Mouse (Mus musculus) ES-Bruce4 (cell line): ENCODE data around the gene Edrf1.

ENCODE experiments used
- CTCF ChIP-seq: IDR thresholded peaks from one replicate; pipeline ENCODE4 v1.8.1; 2011; ENCODE audit warnings: low read depth, low read length
- EP300 ChIP-seq: IDR thresholded peaks from 2 replicates; pipeline ENCODE4 v1.6.1; 2011; ENCODE audit warnings: low read depth, low read length; ENCODE audit not compliant: insufficient read depth
- POLR2A ChIP-seq: IDR thresholded peaks from one replicate; pipeline ENCODE4 v1.8.1; 2011; ENCODE audit warnings: low read length; ENCODE audit not compliant: insufficient read depth

DNA sequence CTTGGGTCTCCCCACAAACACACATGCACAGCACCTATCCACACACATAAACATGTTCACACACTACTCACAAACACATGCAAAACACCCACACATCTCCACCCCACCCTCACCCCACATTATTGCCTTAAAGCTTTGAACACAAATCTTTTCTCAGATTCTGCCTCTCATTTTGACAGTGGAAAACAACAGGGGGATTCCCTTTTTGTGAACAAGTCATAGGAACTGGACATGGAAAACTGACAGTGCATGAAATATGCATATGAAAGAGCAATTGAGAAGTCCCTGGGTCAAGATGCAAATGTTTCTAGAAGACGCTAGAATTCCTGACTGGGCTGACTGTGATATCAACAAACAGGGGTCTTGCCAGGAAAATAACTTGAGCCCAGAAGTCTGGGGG lies 36.8 kb upstream of the Edrf1 start:
- TF ChIP-seq CTCF (no peak), POLR2A (no peak), EP300 (no peak)
